Mouse (Mus musculus) right cerebral cortex, postnatal 4 days (tissue): Measurements from ENCODE around the gene Ccdc125.

Experiments
- DNase-seq: peaks from one replicate; pipeline ENCODE4 v3.0.0-alpha.2; 2022

The Ccdc125 gene

DNA sequence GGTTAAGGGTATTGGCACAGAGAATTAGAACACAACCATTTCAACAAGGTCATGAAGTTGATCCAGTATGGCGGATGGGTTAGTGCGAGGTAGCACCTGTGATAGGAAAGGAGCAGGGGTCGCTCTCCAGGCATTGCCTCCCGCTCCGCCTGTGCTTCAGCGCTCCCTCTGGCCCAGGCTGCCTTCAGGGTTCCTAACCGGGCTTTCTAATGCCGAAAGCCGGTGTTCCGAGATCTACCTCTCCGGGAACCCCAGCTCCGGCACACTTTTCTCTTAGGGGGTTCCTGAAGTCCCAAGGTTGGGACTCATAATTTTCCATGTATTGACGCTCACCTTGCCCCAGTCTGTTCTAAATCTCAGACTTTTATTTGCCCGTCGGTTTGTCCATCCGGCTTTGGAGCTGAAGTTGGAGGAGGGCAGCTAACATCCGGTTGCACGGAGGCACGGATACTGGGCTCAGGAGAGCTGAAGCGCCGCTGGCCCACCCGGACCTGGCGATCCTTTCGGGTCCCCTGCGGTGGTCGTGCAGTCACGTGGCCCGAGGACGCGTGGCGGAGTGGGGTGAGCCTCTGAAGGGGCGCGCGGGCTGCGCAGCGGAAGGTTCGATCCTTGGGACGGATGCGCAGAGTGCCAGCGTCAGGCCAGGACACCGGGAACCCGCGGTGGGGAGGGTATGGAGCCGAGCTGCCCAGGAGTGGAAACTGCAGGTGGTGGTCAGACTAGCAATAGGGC is at the start of gene Ccdc125:
Gene Ccdc125, plus strand, starts transcription at position 427 of the 732 bp plus-strand sequence.
- peak; percentile 15 for DNase-seq

DNA sequence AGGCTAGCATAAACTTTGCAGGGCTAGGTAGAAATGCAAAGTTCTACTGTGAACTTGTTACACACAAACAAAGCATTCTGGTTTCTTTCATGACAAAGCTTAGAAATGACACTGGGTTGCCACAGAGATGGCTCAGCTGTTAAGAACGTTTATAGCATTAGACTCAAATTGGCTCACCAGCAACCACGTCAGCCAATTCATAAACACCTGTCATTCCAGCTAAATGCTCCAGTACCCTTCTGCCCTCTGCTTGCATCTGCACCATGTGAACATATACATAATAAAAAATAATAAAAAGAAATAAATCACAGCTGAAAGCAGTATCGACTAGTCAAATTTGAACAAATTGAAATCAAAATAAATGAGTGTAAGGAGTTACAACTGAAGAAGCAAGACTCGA is 47.3 kb upstream of the Ccdc125 start:
- no peak for DNase-seq

DNA sequence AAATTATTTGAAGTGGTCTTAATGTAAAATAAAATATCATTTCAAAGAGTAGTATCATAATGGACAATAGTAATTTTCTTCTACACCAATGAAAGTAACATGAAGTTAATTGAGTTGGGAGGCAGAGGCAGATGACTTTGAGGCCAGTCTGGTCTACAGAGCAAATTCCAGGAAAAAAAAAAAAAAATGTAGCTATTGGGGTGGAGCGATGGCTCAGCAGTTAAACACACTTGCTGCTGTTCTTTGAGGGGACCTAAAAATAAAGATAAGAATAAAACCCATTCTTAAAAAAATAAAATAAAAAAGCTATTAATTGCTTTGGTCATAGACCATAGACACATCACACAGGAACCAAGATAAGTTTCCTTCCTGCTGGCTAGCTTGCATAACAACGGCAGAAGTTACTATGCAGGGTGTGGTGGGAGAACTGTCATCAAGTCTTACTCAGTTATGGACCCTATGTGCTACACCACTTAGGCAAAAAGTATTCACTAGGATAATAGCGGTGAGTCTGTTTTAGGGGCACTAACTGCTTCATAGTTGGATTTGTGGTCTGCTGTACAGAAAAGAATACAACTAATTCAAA is 35.3 kb upstream of the Ccdc125 start:
- DNase-seq = no peak

DNA sequence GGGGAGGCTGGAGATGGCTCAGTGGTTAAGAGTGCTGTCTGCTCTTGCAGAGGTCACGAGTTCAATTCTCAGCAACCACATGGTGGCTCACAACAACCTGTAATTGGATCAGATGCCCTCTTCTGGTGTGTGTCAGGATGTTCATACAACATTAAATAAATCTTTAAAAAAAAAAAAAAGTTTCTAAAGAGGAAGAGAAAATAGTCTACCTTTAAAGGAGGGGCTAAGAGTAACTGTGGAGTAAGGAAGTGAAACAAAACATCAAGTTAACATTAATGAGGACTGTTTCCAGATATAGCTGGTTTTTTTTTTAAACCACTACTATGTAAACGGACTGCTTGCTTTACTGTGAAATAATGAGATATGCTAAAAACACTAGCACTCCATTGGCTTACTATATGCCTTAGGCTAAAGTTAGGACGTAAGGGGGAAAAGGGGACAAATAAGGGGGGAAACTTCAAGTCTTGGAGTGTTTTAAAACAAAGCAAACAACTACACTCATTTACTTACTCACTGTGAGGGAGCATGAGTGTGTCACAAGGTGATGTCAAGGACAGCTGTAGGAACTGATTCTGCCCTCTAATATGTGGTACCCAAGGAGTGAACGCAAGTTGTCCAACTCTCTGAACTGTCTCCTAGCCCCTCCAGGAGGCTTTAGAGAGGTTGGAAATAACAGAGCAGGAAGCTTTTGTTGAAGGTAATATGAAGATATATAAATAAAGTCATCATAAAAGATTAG is 26.9 kb upstream of the Ccdc125 start:
- DNase-seq = no peak

DNA sequence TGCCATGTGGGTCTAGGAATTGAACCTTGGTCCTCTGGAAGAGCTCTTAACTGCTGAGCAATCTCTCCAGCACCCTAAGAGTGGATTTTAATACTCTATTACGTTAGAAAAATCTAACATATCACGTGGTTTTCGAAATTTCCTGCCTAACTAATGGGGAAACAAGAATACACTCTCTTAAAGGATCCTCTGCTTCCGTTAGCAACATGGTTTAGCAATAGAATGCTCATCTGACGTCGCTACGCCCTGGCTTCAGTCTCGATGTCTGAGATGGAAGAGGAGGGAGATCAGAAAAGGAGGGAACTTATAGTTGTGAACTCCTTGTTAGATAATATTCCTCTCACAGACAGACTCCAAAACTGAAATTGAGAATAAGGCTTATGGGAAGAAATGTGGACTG is 21.3 kb upstream of the Ccdc125 start:
- no peak for DNase-seq

DNA sequence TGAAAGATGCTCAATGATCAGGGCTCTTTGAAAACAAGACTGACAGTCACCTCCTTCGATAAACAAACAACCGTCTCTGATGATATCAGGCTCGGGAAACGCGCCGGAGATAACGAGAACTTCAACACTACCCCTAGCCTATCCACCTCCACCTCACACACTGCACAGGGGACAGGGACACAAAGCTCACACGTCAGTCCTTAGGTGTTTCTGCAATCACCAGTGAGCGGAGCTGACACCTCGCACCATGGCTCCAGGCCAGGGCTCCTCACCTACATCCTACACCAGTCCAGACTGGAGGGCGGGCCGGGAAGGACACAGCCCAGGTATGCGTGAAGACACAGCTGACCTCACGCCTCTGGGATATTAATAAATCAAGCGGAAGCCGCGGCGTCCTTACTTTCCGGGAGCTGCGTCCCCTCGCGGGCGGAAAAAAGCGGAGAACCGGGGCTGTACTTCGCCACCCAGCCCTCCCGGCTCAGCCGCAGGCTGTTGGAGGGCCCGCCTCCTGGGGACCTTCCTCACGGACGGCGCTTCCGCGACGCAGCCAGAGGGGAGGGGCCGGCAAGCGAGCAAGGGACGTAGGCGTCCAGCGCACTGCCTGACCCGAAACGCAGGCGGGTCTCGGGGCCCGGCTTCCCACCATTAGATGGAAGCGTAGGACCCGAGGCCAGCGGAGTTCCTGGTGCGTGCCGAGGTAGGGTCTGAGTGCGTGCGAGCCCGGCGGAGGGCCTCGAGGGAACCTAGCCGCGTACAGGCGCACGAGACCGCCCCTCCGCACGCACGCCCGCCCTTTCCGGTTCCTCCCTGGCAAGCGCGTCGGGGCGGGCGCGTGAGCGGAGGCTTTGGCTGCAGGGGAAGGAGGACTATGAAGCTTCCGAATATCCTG is 18.7 kb upstream of the Ccdc125 start, which contains the start of the genes Ak6 and Rad17:
Gene Ak6, plus strand, starts transcription at position 430 of the 889 bp plus-strand sequence.
Gene Rad17, minus strand, starts transcription at position 502 of the 889 bp plus-strand sequence.
- peak; percentile 95 for DNase-seq

DNA sequence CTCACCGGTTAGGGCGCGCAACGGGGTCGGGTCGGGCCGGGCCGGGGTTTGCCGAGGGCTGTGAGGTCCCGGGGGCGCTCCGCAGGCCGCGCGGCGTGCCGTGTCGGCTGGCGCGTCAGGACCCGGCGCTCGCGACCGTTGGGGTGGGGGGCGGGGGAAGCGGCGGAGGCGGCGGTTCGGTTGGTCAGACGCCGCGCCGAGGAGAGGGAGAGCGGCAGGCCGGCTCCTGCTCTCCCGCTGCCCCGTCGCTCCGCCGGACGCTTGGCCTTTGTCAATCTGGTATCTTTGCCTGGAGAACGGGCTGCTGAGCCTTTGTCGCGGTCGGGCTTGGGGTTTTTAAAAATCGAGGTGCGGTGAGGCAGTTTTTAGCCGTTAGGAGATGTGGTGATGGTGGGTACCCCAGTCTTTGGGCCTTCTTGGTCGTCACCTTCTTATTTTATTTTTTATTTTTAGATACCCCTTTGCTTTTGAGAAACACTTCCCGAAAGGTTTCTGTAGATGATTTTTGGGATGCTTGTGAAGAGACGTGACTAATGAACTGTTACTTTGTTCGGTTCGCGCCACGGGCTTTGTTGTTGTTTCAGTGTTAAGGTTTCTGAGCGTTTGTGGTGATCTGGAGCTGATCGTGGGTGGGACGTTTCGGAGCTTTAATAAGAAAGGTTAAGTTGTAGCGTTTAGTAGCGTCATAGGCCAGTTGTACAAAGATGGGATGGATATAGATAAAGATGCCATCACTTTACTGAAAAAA is 17.9 kb upstream of the Ccdc125 start, which contains the start of gene Taf9:
Gene Taf9, plus strand, starts transcription at position 141 of the 748 bp plus-strand sequence.
- no peak for DNase-seq

DNA sequence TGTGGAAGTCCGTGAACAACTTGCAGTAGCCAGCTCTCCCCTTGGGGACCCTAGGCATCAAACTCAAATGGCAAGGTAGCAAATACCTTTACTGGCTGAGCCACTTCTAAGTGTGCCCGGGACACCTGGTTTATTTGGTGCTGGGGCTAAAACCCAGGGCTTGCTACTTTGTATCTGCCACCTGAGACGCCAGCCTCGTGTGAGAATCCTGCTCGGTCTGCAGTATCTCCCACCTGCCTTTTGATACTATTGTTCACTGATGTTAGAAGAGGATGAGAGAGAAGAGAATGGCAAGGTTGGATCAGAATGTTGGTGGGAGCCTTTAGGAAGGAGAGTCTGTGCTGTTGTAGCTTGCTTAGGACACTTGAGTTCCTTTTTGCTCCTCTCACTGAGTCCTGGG is 11.4 kb upstream of the Ccdc125 start:
- DNase-seq = no peak

DNA sequence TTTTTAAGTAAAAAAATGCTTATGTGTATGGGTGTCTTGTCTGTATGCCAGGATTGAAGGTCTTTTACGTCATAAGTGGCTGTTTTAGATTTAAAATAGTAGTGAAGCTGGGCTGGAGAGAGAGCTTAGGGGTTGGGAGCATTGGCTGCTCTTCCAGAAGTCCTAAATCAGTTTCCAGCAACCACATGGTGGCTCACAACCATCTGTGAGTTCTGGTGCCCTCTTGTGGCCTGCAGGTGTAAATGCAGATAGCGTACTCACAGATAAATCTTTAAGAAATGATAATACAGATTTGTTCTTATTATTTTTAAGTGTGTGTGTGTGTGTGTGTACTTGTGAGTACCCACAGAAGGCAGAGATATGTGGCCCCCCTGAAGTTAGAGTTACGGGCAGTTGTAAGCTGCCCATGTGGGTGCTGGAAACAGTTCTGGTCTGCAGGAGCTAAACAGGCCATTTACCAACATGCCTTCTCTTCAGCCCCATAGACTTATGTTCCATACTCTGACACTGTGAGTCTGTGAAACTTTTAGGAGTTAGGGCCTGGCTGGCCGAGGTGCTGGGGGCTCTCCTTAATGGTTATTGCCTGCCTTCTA is 9.6 kb upstream of the Ccdc125 start:
- DNase-seq = peak; percentile 65

DNA sequence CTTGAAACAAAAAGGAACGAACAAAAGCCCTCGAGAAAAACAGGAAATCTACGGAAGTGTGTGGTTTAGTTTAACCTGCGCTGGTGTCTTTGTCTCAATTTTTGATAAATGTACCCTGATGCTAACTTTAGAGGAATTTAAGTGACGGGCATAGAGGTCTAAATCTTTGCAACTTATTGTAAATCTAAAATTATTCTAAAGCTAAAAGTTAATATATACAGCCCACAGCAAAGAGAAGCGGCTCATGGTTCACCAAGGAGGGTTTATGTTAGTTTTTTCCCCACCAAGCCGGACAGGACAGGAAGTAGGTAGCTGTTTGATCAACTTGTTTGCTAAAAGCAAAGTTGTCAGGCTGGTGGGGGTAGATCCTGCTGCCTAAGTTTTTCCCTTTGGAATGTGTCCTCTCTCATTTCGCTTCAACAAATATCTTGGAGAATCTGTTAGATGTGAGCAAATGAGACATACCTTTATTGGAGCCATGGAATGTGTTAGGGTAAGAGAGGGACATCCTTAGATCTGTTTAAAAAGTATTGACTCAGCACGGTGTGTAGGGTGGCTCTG is 744 bp downstream of the Ccdc125 start:
- no peak for DNase-seq

DNA sequence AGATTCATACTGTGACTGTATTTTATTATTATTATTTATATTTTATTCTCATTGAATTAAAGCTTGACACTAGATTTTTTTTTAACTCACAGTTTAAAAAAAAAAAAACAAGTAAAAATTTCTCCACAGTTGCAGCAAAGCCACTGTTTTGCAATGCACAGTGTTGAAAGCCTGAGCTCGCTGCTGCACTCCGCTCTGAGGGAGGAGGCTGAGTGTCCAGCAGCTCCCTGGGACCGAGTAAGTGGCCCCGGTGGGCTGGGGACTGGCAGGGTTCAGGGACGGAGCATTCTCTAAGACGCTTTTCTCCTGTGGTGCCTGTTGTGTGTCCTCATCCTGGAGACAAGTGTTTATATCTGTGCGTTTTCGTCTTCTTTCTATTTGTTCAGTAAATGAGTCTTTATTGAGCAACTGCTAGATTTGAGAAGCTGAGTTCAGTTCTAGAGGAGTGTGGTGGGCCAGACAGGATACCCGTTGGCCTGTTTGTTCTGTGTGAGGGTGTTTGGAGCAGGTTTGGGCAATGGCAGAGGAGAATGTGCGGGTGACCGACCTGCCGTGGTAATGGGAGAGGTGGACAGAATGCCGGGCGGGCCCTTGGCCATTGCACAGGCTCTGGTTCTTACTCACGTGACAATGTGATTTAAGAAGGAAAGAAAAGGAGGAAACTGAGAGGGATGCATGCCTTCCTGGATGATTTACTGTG is 6.6 kb downstream of the Ccdc125 start:
- DNase-seq = no peak

DNA sequence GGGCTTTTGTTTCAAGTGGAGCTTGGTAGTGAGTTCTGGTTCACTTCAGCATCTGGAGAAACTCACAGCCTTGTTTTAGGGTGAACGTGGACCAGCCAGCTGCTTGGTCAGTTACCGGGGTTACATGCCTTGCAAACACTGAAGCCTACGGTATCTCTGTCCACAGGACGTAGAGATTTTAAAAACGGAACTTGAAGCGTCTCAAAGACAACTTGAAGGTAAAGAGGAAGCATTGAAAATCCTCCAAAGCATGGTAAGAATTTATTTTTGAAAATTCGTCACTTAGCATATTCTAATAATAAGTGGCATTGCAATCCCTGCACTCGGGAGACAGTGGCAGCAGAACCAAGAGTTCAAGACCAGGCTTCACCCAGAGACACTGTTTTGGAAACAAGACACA is 12.1 kb downstream of the Ccdc125 start:
- no peak for DNase-seq

DNA sequence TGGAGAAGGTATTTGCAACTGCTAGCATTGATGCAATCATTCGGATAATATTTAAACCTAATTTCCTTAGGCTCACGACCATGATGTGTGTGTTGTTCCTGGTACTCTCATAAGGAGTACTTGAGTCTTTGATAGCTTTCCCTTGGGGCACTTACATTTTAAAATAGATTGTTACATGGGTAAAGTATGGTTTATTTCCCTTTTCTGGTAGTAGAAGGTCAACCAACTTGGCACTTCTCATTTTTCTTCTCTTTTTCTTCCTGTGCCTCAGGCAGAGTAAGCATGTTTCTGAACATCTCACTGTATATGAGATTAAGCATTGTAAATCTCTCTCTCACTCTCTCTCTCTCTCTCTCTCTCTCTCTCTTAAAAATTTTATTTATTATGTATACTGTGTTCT is 13.3 kb downstream of the Ccdc125 start:
- DNase-seq = no peak

DNA sequence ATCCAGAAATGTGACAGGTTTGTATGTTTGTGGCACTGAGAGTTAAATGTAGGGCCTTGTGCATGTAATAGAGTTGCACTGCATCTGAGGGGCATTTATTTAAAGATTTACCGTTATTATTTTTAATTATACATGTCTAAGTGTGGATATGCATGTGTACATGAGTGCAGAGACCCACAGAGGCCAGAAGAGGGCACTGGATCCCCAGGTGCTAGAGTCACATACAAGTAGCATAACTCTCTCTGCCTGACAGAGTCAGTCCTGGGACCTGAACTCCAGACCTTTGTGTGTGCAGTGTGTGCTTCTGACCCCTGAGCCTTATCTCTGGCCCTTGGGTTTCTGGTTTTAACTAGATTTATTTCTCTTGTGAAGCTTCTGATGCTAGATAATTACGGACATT is 14.8 kb downstream of the Ccdc125 start:
- no peak for DNase-seq

DNA sequence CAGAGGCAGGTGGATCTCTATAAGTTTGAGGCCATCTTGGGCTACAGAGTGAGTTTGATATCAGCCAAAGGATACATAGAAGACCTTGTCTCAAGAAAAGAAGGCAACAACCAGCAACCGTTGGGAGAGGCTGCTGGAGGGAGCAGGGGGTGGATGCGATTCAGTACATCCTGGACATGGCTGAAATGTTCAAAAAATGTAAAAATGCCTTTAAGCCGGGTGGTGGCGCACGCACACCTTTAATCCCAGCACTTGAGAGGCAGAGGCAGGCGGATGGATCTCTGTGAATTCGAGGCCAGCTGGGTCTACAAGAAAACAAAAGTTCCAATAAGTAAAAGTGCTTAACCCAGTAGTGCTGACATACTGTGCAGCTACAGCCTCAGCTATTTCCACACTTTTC is 18.0 kb downstream of the Ccdc125 start:
- DNase-seq = no peak

DNA sequence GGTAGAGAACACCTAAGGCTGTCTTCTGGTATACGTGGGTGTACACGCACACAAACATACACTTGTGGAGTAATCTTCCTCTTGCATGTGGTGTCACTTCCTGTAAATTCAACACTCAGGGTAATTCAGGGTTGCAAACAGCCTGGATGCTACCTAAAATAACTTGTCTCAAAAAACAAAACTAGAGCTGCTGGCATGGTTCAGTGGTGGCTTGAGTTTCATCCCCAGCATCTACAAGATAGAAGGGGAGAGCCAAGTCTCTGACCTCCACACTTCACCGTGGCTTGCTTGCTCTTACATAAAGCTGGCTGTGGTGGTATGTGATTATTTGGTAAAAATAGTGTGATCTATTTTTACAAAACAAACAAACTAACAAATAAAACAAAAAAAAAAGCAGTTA is 28.0 kb downstream of the Ccdc125 start:
- no peak for DNase-seq

DNA sequence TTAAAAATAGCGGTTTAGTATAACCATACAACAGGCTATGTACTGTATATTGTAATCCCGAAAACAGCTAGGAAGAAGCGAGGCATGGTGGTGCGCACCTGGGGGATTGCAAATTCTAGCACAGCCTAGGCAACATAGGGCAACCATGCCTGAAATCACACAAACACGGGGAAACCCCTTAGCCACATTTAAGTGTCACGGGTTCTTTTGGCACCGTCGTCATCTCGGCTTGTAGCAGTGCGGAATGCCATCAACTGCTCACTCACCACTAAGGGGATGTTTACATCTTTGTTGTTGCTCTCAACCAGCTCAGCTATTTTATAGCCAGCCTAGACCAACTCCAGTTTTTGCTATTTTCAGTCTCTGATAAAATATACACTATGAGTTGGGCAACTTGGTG is 29.3 kb downstream of the Ccdc125 start:
- DNase-seq = no peak

DNA sequence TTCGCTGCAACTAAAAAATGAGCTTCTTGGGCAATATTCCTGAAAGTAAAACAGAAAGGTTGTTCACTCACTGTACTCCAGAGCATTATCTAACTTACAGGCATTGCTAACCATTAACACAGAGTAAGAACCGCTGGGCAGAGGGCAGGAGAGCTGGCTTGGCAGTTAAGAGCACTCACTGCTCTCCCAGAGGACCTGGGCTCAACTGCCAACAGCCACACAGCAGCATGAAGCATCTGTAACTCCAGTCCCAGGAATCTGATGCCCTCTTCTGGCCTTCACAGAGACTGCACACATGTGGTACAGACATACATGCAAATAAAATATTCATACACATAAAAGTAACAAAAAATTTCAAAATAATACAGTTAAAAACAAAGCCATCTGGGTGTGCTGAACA is 34.0 kb downstream of the Ccdc125 start:
- DNase-seq = no peak

DNA sequence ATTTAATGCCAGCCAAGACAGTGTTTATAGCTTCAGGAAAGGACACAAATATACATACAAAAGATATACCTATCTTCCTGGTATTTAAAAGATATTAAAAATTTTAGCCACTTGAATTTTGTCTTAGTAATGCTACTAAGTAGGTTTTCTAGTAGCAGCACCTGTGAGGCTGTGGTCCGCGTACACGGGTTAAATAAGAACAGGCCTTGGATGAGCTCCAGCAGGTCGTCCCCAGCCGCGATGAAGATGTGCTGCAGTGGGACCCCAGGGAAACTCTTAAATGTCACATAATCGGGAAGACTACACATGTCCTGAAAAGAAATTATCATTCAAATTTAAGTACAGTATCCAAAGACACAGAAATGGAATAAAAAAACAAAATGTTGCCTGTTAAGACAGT is 36.7 kb downstream of the Ccdc125 start:
- DNase-seq = no peak

DNA sequence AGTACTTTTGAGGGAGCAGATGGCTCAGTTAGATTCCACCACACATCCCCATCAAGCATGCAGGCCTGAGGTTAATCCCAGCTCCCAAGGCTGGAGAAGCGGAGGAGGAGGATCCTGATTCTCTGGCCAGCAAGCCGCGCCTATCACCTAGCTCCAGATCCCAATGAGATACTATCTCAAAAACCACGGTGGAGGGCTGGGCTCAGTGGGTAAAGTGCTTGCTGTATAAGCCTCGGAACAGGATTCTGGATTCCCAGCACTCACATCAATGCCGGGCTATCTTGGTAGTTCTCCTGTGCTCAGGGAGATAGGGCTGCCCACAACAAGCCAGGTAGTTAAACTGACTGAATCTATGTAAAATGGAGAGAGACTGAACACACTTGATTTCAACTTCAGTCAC is 46.0 kb downstream of the Ccdc125 start:
- DNase-seq = no peak

DNA sequence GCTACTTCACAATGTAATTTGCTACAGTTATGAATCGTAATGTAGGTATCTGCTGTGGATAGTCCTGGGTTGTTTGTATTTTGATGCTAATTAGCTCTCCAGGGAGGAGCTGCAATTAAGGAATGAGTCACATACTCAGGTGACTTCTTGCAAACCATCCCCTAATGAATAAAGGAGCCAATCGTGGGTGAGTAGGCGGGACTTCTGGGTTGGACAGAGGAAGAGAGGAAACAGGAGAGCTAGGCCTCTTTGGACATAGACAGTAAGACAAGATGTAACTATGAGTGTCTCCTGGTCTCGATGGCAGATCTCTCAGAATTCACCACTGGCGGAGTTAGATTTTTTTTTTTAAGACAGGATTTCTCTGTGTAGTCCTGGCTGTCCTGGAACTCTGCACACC is 52.1 kb downstream of the Ccdc125 start:
- DNase-seq = no peak
